Mouse (Mus musculus) CD4-positive, CD25-positive, alpha-beta regulatory T cell, adult 2 months (primary cell): ENCODE results near the gene Twf2.

ENCODE experiments used
- DNase-seq: peaks from one replicate; pipeline ENCODE4 v3.0.0-alpha.2; 2012; ENCODE audit warnings: low read depth, low spot score

Gene Twf2

GRCm38 (mm10) chr9:106210853-106211609 is 8.1 kb downstream of the Twf2 start:
- DNase-seq = peak; percentile 69

- peak; percentile 95 for DNase-seq
Observed at GRCm38 (mm10) chr9:106211680-106212593, 9.0 kb downstream of the Twf2 start.

GRCm38 (mm10) chr9:106212594-106212981 is 9.7 kb downstream of the Twf2 start:
- no peak for DNase-seq

GRCm38 (mm10) chr9:106215341-106216125 is 12.6 kb downstream of the Twf2 start:
- DNase-seq = peak; percentile 52

- no peak for DNase-seq
Observed at GRCm38 (mm10) chr9:106216971-106217370, 14.1 kb downstream of the Twf2 start.

- no peak for DNase-seq
Observed at GRCm38 (mm10) chr9:106220894-106221523, 18.1 kb downstream of the Twf2 start.

- no peak for DNase-seq
Observed at GRCm38 (mm10) chr9:106222261-106222851, 19.4 kb downstream of the Twf2 start, which contains the start of gene Tlr9. Gene Tlr9, plus strand, starts transcription at chr9:106222598.

GRCm38 (mm10) chr9:106222994-106223393 is 20.1 kb downstream of the Twf2 start:
- no peak for DNase-seq

- DNase-seq = no peak
Observed at GRCm38 (mm10) chr9:106225469-106226150, 22.7 kb downstream of the Twf2 start.

GRCm38 (mm10) chr9:106226151-106226682 is 23.3 kb downstream of the Twf2 start:
- DNase-seq = no peak

- DNase-seq = no peak
Observed at GRCm38 (mm10) chr9:106227790-106228429, 25.0 kb downstream of the Twf2 start.

- no peak for DNase-seq
Observed at GRCm38 (mm10) chr9:106230051-106230733, 27.3 kb downstream of the Twf2 start.

GRCm38 (mm10) chr9:106230734-106231106 is 27.8 kb downstream of the Twf2 start:
- DNase-seq = peak; percentile 40

GRCm38 (mm10) chr9:106231220-106231619 is 28.3 kb downstream of the Twf2 start:
- DNase-seq = no peak

GRCm38 (mm10) chr9:106231816-106232215 is 28.9 kb downstream of the Twf2 start:
- no peak for DNase-seq

- DNase-seq = no peak
Observed at GRCm38 (mm10) chr9:106232956-106233355, 30.0 kb downstream of the Twf2 start.

GRCm38 (mm10) chr9:106233953-106234352 is 31.0 kb downstream of the Twf2 start:
- DNase-seq = no peak

GRCm38 (mm10) chr9:106235194-106235830 is 32.4 kb downstream of the Twf2 start:
- DNase-seq = no peak
